Mouse (Mus musculus) yolk sac, embryonic 10.5 days (tissue): ENCODE measurements around the gene Btbd6.
A peak's percentile ranks its signal among the peaks of the same experiment; 100 is the strongest.

Source experiments
- DNase-seq: peaks from one replicate; pipeline ENCODE4 v3.0.0-alpha.2; 2017; ENCODE audit warnings: low spot score

The Btbd6 gene

DNA sequence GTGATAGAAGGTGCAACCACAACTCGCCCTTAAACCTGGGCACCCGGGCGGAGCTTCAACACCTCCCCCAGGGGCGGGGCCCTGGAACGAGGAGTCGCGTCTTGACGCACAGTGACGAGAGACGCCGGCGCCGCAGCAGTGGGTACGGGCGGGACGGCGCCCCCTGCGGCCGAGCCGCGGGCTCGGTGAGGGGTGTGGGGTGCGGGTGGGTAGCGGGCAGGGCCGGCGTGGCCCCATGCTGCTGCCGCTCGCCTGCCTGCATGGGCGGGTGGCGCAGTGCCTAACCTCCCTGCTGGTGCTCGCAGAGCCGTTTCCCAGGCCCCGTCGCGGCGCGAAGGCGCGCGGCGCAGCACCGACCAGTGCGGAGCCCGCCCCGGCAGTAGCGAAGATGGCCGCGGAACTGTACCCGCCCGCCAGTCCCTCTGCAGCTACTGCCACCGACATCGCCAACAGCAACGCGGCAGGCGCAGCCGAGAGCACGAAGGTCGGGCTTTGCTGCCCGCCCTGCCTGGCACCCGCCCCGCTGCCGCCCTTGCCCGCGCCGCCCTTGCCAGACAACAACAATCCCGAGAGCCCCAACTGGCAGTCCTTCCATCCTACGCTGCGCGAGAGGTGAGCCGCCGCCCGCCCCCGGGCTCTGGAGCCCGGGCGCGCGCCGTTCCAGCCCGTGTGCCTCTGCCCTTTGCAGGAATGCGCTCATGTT, at the start of gene Btbd6:
TSS of gene Btbd6 (plus strand) at position 112 of the 703 bp plus-strand sequence.
- DNase-seq: peak; percentile 82

GRCm38 (mm10) chr12:112927265-112927664, 49.0 kb upstream of the Btbd6 start:
- no peak for DNase-seq

- no peak for DNase-seq
Measured at GRCm38 (mm10) chr12:112928401-112929241, 47.7 kb upstream of the Btbd6 start.

DNA sequence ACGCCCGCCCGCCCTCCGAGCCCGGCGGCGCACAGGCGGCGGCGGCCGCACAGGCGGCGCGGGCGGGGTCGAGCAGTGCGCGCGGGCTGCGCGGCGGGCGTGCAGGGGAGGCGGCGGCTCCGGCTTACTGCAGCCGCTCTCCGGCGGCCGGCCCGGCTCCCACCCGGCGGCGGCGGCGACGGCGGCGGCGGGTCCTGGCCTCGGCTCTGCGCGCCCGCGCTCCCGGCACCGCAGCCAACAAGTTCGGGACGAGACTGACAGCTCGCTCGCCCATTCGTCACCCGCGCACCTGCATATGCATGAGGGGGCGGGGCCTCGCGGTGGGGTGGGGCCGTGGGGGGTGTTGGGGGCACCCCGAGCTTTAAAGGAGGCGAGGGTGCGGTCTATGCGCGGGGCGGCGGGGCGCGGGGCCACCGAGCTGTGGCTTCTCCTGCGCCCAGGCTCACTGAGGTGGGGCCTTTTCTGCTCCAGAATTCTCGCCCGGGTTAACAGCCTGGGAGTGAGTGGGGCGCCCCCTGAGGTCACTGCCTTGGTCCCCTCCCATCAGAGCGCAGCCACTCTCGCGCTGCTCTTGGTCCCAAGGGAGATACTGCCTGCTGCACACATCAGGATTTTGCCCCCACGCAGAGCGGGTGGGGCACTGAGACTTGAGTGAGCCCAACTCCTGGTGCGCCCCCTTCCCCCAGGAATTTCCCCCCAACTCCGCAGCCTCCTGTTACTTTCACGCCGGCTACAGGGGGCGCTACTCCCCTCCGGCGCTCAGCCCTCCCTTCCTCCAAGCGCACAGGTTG, 46.5 kb upstream of the Btbd6 start, which contains the start of gene Jag2:
TSS of gene Jag2 (minus strand) at position 215 of the 791 bp plus-strand sequence.
- peak; percentile 54 for DNase-seq

DNA sequence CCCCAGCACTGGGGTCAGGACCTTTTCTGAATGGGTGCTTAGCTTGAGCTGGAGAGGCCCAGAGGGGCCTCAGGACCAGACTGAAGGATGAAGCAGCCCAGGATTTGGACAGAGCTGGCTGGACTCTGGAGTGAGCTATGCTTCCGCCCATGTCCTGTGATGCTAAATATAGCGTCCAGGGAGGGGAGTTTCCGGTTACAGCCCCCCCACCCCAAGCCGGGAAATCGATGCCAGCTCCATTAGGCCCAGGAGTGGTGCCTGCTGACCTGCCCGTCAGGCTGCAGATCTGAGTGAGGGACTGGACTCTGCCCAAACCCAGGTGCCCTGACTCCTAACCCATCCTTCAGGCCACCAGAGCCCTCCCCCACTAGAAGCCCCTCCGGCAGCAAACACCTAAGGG, 43.6 kb upstream of the Btbd6 start:
- DNase-seq: no peak

DNA sequence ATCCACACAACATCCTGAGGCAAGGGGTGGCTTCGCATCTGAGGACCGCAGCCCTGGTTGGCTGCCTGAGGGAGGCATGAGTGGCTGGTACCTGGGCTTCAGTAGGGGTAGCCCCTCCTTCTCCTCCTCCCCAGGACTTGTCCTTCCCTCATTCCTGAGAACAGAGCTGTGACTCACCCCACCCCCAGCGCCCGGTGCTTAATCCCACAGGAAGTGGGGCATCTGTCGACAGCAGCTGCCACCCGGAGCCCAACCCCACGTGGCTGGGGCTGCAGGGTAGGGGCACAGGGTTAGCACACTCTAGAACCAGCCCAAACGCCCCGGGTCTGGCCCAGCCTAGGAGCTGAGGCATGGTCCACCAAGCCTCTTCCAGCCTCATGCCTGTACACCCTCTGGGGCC, 38.4 kb upstream of the Btbd6 start:
- no peak for DNase-seq

GRCm38 (mm10) chr12:112938366-112938765, 37.9 kb upstream of the Btbd6 start:
- DNase-seq: no peak

GRCm38 (mm10) chr12:112938873-112939565, 37.3 kb upstream of the Btbd6 start:
- no peak for DNase-seq

DNA sequence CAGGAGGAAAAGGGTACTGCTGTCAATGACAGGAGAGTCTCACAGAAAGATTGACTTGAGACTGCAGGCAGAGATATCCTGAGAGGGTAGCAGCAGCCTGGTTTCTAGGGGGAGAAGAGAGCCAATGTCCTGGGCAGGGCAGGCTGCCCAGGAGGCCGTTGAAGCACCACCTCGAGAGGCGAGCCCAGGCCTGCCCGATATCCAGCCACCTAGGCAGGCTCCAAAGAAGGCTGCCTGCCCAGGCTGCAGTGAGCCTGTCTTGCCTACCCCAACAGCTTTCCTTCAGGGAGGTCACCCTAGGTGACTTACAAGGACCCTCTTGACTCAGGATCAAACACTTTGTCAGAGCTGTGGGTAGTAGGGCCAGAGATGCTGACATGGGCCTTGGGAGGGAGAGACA, 36.0 kb upstream of the Btbd6 start:
- DNase-seq: no peak

DNA sequence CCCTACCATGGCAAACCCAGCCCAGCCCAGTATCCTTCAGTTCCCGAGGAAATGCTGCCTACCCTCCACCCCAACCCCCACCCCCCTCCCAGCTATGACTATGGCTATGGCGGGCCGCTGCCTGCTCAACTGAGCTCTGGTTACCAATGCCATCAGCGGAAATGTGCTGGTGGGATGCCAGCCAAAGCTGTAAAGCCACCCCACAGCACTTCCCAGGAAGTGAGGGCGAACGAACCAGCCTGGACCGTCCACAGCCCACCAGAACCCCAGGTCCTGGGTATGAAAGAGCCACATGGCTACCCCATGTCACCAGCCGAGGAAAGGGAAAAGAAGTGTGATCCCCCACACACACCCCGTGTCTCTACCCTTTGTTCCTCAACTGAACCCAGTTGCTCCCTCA, 35.6 kb upstream of the Btbd6 start:
- no peak for DNase-seq

DNA sequence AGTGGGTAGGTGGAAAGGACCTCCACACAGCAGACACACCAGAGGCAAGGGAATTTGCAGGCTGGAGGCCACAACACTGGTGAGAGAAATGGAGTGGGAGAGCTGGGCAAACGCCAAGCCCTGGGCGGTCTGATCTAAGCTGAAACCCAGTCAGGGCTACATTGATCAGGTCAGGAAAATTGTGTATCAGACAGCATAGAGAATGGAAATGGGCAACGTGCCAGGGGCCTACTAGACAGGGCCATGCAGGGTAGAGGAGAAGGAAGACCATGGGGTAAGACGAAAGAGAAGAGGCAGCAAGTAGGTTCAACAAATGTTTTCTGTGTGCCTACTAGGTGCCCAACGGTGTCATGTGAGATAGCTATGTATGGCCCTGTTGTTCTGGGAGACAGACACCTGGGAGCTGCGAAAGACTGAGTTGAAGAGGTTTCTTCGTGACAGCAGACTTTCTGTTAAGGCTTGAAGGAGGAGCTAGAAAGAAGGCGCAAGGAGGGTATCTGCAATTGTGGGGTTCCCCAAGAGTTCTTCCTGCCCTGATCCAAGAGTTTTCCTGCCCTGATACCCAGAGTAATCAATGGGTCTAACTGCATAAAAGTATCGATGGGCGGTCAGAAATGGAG, 35.0 kb upstream of the Btbd6 start:
- DNase-seq: peak; percentile 32

DNA sequence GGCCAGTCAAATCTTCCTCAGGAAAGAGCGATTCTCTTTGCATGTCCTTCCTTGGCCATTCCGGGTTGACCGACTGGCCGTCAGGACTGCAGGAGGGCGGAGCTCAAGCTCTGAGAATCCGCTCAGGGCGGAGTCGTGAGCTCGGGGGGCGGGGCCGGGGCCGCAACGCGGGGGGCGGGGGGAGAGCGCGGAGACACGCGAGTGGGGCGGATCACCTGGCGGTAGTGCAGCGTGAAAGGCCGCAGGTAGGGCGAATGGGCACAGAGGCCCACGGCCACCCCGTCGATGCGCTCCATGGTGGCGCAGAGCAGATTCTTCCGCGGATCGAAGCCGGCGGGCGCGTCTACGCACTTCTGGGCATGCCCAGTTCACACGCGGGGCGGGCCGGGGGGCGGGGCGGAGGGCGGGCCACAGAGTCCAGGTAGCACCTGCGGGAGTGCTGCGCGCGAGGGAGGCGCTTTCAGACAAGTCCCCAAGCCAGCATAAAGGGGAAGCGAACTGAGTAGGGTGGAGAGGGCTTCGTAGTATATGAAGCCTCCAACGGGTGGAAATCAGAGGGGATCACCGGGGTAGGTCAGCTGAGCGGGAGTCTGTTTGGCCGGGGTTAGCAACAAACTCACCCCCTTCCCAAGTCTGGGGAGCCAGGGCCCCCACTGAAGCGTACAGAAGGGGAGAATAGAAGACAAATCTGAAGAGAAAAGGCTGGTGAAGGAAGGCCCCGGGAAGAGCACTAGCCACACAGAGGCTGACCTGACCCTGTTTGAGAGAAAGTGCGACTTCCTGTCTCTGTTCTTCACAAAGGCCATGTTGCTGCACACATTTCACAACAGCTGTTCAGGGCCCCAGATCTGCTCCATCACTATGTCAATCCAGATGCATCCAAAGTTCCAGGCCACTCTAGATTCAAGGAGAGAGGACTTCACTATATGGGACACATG, 34.2 kb upstream of the Btbd6 start, which contains the start of gene Nudt14:
TSS of gene Nudt14 (minus strand) at position 349 of the 938 bp plus-strand sequence.
- peak; percentile 90 for DNase-seq

DNA sequence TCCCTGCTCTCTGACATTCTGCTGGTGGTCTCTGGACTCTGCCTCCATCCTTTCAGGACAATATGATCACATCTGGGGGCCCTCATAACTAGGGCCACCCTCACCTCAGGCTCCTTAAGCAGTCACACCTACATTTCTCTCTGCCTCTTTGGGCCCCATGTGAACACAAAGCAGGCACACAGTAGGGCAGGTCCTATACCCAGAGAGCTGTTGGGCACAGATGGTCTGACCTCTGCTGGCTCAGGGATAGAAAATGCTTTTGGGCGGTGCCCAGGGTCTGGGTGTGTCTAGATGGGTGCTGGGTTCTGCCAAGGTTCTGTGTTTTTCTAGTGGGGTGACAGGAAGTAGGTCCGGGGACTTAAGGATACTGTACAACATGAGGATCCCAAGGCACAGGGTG, 32.6 kb upstream of the Btbd6 start:
- DNase-seq: no peak

- no peak for DNase-seq
Measured at GRCm38 (mm10) chr12:112947307-112947706, 29.0 kb upstream of the Btbd6 start.

GRCm38 (mm10) chr12:112950040-112950760, 26.1 kb upstream of the Btbd6 start:
- DNase-seq: peak; percentile 73

DNA sequence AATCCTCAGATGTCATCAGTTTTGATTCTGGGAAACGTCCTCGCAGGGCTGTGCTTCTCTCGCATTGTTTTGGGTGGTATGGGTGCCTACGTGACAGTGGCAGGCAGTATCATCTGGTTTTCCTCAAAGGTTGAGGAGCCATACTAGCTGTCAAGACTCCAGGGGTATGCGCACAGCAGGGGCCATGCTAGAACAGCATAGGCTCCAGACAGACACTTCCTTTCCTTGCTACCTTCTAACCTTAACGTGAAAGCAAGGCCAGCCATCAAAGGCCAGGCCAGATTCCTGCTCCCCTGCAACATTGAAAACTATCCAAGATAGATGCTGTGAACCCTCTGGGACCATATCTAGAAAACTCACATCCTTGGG, 25.5 kb upstream of the Btbd6 start:
- no peak for DNase-seq

DNA sequence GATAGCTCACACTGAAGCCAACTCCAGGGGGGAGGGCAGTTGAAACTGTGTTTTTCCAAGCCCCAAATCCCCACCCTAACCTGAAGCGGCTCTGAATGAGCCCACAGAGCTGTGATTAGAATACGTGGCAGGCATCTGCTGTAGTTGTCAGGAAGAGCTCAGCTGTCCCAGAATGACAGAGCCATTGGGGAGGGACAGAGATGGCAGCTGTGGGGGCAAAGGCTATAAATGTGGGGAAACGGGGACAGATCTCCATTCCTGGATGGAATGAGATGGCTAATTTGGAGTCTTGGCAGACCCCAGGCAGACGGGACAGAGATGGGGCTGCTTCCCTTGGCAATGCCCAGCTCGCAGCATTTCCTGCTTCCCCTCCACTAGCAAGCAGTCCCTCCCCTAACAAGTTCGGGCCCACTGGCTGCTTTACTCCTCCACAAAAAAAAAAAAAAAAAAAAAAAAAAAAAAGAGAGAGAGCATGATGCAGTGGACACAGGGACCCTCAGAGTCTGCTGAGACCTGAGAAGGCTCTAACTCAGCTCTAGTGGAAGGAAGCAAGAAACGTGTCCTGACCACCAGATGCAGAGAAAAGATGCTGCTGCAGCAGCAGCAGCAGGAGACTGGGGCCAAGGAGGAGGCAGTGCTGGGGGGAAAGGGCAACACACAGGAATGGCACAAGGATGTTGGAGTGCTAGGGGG, 25.0 kb upstream of the Btbd6 start:
- DNase-seq: no peak

- no peak for DNase-seq
Measured at GRCm38 (mm10) chr12:112952433-112952832, 23.8 kb upstream of the Btbd6 start.
